Mouse (Mus musculus) ES-Bruce4 (cell line): Measurements from ENCODE around the gene Pkd1l2. TPM values are rescaled to one million over a fixed set of nuclear protein-coding genes. Genes with fewer than 3 reads are reported as not detected.

ENCODE experiments used
- H3K27ac ChIP-seq: 2 replicates; pipeline ENCODE4 v1.5.1; 2012; ENCODE audit warnings: low read length, inconsistent platforms; ENCODE audit not compliant: insufficient read depth
- H3K27me3 ChIP-seq: 2 replicates; pipeline ENCODE4 v1.6.1; 2012; ENCODE audit warnings: mild to moderate bottlenecking, low read length, inconsistent platforms; ENCODE audit not compliant: control insufficient read depth, poor library complexity, insufficient read depth, severe bottlenecking
- H3K36me3 ChIP-seq: 2 replicates; pipeline ENCODE4 v1.6.1; 2012; ENCODE audit warnings: inconsistent platforms, mild to moderate bottlenecking, low read length, moderate library complexity; ENCODE audit not compliant: control insufficient read depth, poor library complexity, insufficient read depth, severe bottlenecking
- H3K4me1 ChIP-seq: one replicate; pipeline ENCODE4 v1.8.1; 2011; ENCODE audit warnings: low read length; ENCODE audit not compliant: control insufficient read depth, insufficient read depth
- H3K4me3 ChIP-seq: 2 replicates; pipeline ENCODE4 v1.5.1; 2011; ENCODE audit warnings: low read depth, mild to moderate bottlenecking, low read length
- H3K9ac ChIP-seq: 2 replicates; pipeline ENCODE4 v1.6.1; 2012; ENCODE audit warnings: low read depth, mild to moderate bottlenecking, inconsistent platforms; ENCODE audit not compliant: poor library complexity, severe bottlenecking
- H3K9me3 ChIP-seq: replicated peaks from 2 replicates; pipeline ENCODE4 v1.6.1; 2012; ENCODE audit warnings: mild to moderate bottlenecking, low read length, inconsistent platforms; ENCODE audit not compliant: control insufficient read depth, poor library complexity, insufficient read depth, severe bottlenecking
- CTCF ChIP-seq: IDR thresholded peaks from one replicate; pipeline ENCODE4 v1.8.1; 2011; ENCODE audit warnings: low read depth, low read length
- EP300 ChIP-seq: IDR thresholded peaks from 2 replicates; pipeline ENCODE4 v1.6.1; 2011; ENCODE audit warnings: low read depth, low read length; ENCODE audit not compliant: insufficient read depth
- POLR2A ChIP-seq: IDR thresholded peaks from one replicate; pipeline ENCODE4 v1.8.1; 2011; ENCODE audit warnings: low read length; ENCODE audit not compliant: insufficient read depth
- polyA plus RNA-seq: library from polyadenylated mRNA; stranded (reverse); fragments of >200 nt; gene quantifications from 2 replicates; pipeline ENCODE4 v1.2.4, GENCODE M21; 2011; ENCODE audit warnings: low read depth; ENCODE audit not compliant: missing spikeins, insufficient read depth, insufficient read length

Pkd1l2 gene
- polyA plus RNA-seq, 1 experiment = 0.84 TPM

GRCm38 (mm10) chr8:116978052-116978451 lies 104.2 kb downstream of the Pkd1l2 start:
- Histone ChIP-seq H3K36me3 (peaks cover 6% of the 10 kb centered on the region), H3K27me3 (no peaks in the 10 kb centered on the region), H3K4me1 (no peaks in the 10 kb centered on the region), H3K9ac (peak overlapping the region; percentile 36), H3K27ac (no peak overlapping the region), H3K4me3 (peak overlapping the region; percentile 81), H3K9me3 (no peaks in the 10 kb centered on the region)
- TF ChIP-seq EP300 (no peak), CTCF (no peak), POLR2A (no peak)

GRCm38 (mm10) chr8:116975606-116976005 lies 106.6 kb downstream of the Pkd1l2 start:
- no peak overlapping the region for H3K9ac ChIP-seq
- TF ChIP-seq POLR2A = no peak
- no peak for TF ChIP-seq EP300
- TF ChIP-seq CTCF = no peak
- peak overlapping the region; percentile 34 for H3K27ac ChIP-seq
- no peaks in the 10 kb centered on the region for H3K27me3 ChIP-seq
- H3K9me3 ChIP-seq = no peaks in the 10 kb centered on the region
- H3K4me3 ChIP-seq = no peak overlapping the region
- H3K36me3 ChIP-seq = no peaks in the 10 kb centered on the region
- no peaks in the 10 kb centered on the region for H3K4me1 ChIP-seq

- H3K27ac ChIP-seq = peak overlapping the region; percentile 34
- H3K4me1 ChIP-seq = no peaks in the 10 kb centered on the region
- H3K4me3 ChIP-seq = no peak overlapping the region
- no peaks in the 10 kb centered on the region for H3K36me3 ChIP-seq
- H3K9me3 ChIP-seq = no peaks in the 10 kb centered on the region
- no peak overlapping the region for H3K9ac ChIP-seq
- TF ChIP-seq CTCF (no peak), EP300 (peak; percentile 74; the same call in 1 of the 2 replicates), POLR2A (no peak)
- H3K27me3 ChIP-seq = no peaks in the 10 kb centered on the region
Observed at GRCm38 (mm10) chr8:116975066-116975465, 107.2 kb downstream of the Pkd1l2 start.

- H3K9ac ChIP-seq = no peak overlapping the region
- no peak overlapping the region for H3K4me3 ChIP-seq
- no peaks in the 10 kb centered on the region for H3K9me3 ChIP-seq
- H3K27ac ChIP-seq = no peak overlapping the region
- H3K4me1 ChIP-seq = no peaks in the 10 kb centered on the region
- H3K27me3 ChIP-seq = no peaks in the 10 kb centered on the region
- TF ChIP-seq EP300 = no peak
- TF ChIP-seq CTCF = no peak
- no peak for TF ChIP-seq POLR2A
- H3K36me3 ChIP-seq = no peaks in the 10 kb centered on the region
Observed at GRCm38 (mm10) chr8:116969531-116969930, 112.7 kb downstream of the Pkd1l2 start.

GRCm38 (mm10) chr8:116954415-116954814 lies 127.8 kb downstream of the Pkd1l2 start:
- no peak overlapping the region for H3K9ac ChIP-seq
- no peaks in the 10 kb centered on the region for H3K27me3 ChIP-seq
- no peak for TF ChIP-seq CTCF
- no peak for TF ChIP-seq POLR2A
- no peak for TF ChIP-seq EP300
- H3K4me1 ChIP-seq = no peaks in the 10 kb centered on the region
- no peak overlapping the region for H3K4me3 ChIP-seq
- peaks cover 49% of the 10 kb centered on the region for H3K36me3 ChIP-seq
- no peak overlapping the region for H3K27ac ChIP-seq
- no peaks in the 10 kb centered on the region for H3K9me3 ChIP-seq

GRCm38 (mm10) chr8:116952428-116952827 lies 129.8 kb downstream of the Pkd1l2 start:
- no peak overlapping the region for H3K4me3 ChIP-seq
- H3K4me1 ChIP-seq = peaks cover 3% of the 10 kb centered on the region
- no peaks in the 10 kb centered on the region for H3K27me3 ChIP-seq
- no peak overlapping the region for H3K27ac ChIP-seq
- no peaks in the 10 kb centered on the region for H3K9me3 ChIP-seq
- no peak overlapping the region for H3K9ac ChIP-seq
- peaks cover 45% of the 10 kb centered on the region for H3K36me3 ChIP-seq
- TF ChIP-seq CTCF (no peak), POLR2A (no peak), EP300 (no peak)
